Mouse (Mus musculus): ENCODE data around the gene Kank2.
"Not testable (repeated sequence)": the region's sequence is repeated elsewhere in the genome, so short reads cannot be mapped to it uniquely, and the experiment has no call there.

Kank2 gene

GRCm38 (mm10) chr9:21786309-21786708, 12.2 kb downstream of the Kank2 start:
- not testable (repeated sequence) for DNase-seq (ENCODE audit: low spot score in 2 of 2)

DNA sequence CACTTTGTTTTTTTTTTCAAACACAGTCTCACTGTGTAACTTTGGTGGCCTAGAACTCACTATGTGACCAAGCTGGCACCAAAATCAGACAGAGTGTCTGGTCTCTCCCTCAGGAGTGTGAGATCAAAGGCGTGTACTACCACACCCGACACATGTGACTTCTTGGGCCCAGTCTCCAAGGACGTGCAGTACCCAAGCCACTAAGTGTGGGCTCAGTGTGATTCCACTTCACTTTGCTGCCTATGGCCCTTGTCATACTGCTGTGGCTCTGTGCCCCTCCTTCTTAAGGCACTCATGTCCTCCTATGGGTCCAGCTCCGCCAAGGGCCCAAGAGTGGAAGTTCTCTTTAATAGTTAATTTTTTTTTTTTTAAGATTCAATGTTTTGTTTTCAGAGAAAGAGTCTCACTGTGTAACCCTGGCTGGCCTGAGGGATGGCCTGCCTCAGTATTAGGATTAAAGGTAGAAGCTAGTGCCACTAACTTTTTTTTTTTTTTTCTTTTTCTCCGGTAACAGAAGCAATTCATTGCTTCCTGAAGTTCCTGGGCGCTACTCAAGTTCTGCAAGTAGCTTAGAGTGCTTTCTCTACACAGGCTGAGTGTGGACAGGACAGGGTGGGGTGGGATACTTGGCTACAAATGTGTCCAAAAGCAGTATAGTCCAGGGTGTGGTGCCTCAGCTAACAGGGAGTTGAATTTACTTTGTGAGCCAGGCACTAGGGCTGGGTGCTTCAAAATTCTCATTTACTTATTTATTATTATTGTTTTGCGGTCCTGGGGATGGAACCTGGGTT, 13.8 kb downstream of the Kank2 start:
- DNase-seq (ENCODE audit: low spot score in 2 of 2) = no peak

DNA sequence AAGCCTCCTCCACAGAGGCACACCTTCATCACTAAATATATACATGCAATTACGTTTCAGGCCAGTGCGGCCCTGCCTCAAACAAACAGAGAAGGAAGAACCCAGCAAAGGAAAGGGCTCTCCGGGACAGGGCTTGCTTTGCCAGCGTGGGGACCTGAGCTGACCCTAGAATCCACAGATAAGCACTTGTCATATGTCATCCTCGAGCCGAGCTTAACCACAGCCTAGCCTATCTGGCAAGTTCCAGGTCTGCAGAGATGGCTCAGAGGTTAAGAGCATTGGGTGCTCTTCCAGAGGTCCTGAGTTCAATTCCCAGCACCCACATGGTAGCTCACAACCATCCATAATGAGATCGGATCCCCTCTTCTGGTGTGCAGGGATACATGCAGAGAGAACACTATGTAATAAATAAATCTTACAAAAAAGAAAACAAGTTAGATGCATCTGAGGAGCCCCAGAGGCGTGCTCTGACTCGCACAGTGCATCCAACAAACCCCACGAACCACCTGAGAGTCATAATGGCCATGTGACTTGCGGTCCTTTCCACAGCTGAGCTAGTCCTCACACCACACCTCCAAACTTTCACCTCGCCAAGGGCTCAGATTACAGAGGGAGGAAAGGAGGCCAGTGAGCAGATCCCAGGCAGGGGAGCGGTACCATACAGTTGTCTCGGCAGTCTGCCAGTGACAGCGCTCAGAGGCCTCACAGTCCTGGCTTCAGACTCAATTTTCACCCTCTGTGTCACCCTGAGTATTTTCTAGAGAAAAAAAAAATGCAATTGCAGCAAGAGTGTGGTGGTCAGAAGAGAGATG, 16.7 kb downstream of the Kank2 start:
- DNase-seq (ENCODE audit: low spot score in 2 of 2) = no peak

- DNase-seq (ENCODE audit: low spot score in 2 of 2) = no peak
Observed at GRCm38 (mm10) chr9:21777726-21778125, 20.8 kb downstream of the Kank2 start.

- no peak for DNase-seq (ENCODE audit: low spot score in 2 of 2)
Observed at GRCm38 (mm10) chr9:21774353-21774752, 24.2 kb downstream of the Kank2 start.

DNA sequence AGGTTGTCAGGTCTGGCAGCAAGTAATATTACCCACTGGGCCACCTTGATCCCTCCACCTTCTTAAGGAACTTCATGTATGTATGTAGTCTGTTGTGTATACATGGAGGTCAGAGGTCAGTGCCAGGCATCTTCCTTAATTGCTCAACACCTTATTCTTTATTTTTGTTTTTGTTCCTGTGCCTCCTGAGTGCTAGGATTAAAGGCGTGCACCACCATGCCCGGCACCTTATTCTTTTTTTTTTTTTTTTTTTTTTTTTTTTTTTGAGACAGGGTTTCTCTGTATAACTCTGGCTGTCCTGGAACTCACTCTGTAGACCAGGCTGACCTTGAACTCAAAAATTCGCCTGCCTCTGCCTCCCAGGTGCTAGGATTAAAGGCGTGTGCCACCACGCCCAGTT, 25.1 kb downstream of the Kank2 start:
- DNase-seq (ENCODE audit: low spot score in 2 of 2) = not testable (repeated sequence)

- DNase-seq (ENCODE audit: low spot score in 2 of 2) = no peak
Observed at GRCm38 (mm10) chr9:21769558-21770183, 28.9 kb downstream of the Kank2 start.

DNA sequence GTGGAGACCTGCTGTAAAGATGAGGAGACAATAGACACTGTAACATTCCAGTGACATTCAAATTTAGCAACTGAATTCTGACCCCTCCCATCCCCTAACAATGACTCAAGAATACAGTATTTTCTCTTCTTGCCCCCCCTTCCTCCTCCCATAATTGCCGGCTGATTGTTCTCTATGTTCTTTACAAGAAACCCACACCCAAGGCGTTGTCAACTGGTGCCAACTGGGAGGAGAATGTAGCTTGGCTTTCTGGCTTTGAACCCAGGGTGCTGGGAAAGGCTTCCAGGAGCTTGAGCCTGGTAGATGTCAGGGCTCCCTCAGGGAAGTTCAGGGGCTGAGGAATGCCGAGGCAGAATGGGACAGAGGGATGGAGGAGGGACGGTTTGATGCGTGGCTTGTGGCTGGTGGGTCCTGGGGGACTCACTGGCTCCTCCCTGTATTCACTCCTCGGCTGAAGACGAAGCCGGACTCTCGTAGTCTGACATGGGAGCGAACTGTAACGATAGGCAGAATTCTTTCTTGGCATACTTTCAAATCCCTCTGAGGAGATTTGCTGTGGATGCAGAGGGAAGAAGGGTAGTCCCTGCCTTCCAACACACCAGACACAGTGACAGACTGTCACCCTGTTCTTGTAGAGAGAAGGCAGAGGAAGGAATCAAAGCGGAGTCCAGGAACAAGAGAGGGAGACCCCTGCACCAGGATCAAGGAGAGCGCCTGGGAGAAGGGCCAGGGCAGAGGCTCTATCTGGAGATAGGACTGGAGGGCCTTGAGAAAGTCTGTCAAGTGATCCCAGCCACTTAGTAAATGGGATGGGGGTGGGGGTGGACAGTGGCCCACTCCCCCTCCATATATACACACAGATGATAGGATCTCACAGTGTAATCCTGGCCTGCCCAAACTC, 29.8 kb downstream of the Kank2 start:
- DNase-seq (ENCODE audit: low spot score in 2 of 2) = no peak

DNA sequence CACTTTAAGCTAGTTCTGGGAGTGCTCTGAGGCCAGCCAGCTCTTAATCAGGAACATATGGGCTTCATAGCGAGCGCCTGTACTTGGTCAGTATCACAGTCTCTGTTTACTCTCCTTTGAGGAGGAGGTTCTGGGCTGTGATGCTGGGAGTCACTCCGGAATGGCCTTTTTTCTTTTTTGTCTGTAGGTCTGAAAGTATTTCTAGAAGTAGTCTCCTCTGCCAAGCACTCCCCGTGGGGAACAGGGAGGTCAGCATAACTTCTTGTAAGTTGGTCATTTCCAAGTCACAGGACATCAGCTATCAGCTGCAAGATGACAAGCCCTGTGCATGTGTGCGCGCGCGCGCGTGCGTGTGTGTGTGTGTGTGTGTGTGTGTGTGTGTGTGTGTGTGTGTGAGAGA, 30.6 kb downstream of the Kank2 start:
- DNase-seq (ENCODE audit: low spot score in 2 of 2) = no peak

GRCm38 (mm10) chr9:21764084-21764999, 34.2 kb downstream of the Kank2 start:
- no peak for DNase-seq (ENCODE audit: low spot score in 2 of 2)

- DNase-seq (ENCODE audit: low spot score in 2 of 2) = no peak
Observed at GRCm38 (mm10) chr9:21762135-21762534, 36.4 kb downstream of the Kank2 start.

DNA sequence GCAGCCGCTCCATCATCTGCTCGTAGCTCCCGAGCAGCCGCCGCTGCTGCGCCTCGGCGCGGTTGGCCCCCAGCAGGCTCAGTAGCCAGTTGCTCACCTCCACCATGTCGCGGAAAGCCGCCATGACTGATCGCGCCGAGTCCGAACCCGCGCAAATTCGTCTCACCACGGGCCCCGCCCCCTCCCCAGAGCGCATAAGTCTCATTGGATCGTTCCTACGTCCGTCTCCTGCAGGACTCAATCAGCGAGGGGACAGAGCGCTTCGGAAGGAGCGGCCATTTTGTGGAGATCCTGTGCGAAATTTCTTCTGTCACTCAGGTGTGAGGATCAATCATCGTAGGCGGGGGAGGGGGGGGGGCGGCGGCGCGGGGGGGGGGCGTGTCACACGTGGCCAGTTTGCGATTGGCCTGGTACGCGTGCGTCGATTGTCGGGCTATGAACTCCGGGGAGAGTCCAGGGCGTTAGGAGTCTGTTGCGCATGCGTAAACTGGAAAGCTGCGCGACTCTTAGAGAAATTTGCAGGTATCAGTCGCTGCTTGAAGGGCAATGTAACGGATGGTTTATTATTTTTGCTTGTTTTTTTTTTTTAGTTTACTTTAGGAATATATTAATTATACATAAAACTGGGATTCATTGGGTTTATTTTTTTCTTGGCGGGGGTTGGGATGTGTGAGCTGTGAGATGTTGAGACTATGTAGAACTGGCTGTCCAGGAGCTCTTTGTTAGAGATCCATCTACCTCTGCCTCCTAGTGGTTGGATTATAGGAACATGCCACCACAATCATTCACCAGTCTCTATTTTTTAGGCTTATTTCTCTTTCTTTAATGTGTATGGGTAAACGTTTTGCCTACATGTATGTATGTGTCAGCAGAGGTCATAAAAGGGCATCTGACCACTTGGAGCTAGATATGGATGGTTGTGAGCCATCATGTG, 38.1 kb downstream of the Kank2 start, which contains the start of gene Spc24:
Spc24 (minus strand) TSS at position 149 of the 934 bp plus-strand sequence.
- DNase-seq (ENCODE audit: low spot score in 2 of 2) = peak; percentile 84 to 96

DNA sequence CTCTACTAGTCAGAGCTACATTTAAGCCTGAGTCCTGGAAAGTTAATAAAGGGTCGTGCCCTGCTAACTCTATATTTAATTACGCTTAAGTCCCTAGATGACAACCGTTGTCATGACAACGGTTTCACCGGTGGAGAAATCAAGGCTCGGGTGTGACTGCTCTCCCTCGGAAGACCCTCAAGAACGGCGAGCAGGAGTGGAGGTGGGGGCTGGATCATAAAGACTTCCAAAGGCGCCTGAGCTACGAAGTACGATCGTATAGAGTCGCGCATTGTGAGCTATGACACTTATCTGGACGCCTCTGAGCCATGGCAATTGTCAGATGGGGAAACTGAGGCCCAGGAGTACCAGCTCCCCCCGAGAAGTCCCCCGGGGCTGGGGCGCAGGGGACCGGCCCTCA, 38.8 kb downstream of the Kank2 start:
- no peak for DNase-seq (ENCODE audit: low spot score in 2 of 2)

GRCm38 (mm10) chr9:21758576-21759529, 39.7 kb downstream of the Kank2 start:
- DNase-seq (ENCODE audit: low spot score in 2 of 2) = no peak

DNA sequence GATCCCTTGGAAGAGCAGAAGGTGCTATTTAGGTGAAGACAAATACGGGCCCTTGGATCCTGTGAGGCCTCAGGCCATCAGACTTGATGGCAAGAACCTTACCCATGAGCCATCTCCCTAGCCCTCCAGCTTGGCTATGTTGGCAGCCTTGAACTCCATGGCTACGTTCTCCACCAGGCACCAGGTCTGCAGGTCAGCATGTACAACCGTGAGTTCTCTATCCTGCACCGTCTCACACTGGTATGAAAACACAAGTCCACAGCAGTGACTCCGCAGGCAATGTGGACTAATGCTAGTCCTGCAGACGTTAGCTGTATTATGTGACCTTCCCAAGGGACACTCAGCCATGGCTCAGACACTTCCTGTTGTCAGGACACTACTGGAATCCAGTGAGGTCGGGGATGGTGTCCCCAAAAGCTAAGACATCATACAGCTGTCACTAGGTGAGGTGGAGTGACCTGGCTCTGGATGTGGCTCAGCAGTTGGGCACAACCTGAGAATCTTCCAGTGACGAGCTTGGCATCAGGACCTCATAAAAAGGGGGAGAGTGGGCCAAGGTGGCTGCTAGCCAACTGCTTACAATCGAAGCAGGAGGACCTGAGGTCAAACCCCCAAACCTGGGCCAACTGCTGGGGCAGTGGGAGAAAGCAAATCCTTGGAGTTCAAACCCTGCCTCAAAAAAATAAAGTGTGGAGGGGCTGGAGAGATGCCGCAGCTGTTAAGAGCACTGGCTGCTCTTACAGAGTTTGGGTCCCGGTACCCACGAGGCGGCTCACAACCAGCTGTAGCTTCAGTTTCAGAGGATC, 43.8 kb downstream of the Kank2 start:
- no peak for DNase-seq (ENCODE audit: low spot score in 2 of 2)

DNA sequence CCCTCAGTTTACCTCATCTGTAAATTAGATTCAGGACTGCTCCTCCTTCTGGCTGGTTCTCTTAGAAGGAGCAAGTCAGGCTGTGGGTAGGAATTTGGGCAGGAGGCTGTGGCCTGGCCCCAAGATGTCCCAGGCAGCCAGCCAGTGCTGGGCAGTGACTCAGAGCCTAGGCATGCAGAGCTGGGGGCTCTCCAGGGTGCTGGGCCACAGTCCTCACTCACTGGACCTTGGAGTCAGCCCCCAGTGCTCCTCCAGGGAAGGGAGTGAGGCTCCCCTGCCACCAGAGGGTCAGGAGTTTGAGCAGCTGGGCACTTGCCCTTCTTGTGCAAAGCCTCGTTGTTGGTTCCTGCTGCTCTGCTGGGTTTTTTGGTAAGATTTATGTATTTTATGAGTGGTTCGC, 44.5 kb downstream of the Kank2 start:
- DNase-seq (ENCODE audit: low spot score in 2 of 2) = no peak

- DNase-seq (ENCODE audit: low spot score in 2 of 2) = peak in 1 of 2 experiments; percentile 41
Observed at GRCm38 (mm10) chr9:21752252-21752792, 46.2 kb downstream of the Kank2 start.

Measured in left cerebral cortex, adult 9 months (tissue).